Mouse (Mus musculus) small intestine, adult 2 months (tissue): ENCODE results near the gene Zfyve28. TPM values are rescaled to one million over a fixed set of nuclear protein-coding genes. Genes with fewer than 3 reads are reported as not detected.

Source experiments
- H3K27ac ChIP-seq: fragments of 200-500 bp; 2 replicates; pipeline ENCODE4 v1.5.1; 2012; ENCODE audit warnings: low read depth, low read length, control low read depth, inconsistent platforms; ENCODE audit not compliant: insufficient read depth
- H3K27me3 ChIP-seq: fragments of 200-500 bp; 2 replicates; pipeline ENCODE4 v1.6.1; 2012; ENCODE audit warnings: mild to moderate bottlenecking, moderate library complexity, low read length, inconsistent platforms; ENCODE audit not compliant: control insufficient read depth, insufficient read depth
- H3K36me3 ChIP-seq: fragments of 200-500 bp; 2 replicates; pipeline ENCODE4 v1.6.1; 2012; ENCODE audit warnings: mild to moderate bottlenecking, low read length, control low read depth, inconsistent platforms; ENCODE audit not compliant: control insufficient read depth, insufficient read depth
- H3K4me1 ChIP-seq: fragments of 200-500 bp; 2 replicates; pipeline ENCODE4 v1.6.1; 2012; ENCODE audit warnings: low read length, inconsistent platforms, mixed read lengths; ENCODE audit not compliant: control insufficient read depth, insufficient read depth, insufficient read length
- H3K4me3 ChIP-seq: fragments of 200-500 bp; 2 replicates; pipeline ENCODE4 v1.5.1; 2012; ENCODE audit warnings: low read depth, mild to moderate bottlenecking, control low read depth, inconsistent platforms, low read length, moderate library complexity
- CTCF ChIP-seq: fragments of 200-500 bp; IDR thresholded peaks from 2 replicates; pipeline ENCODE4 v1.5.1; 2012; ENCODE audit warnings: low read depth, mild to moderate bottlenecking, control low read depth, inconsistent platforms, low read length, moderate library complexity, mixed read lengths; ENCODE audit not compliant: insufficient replicate concordance, insufficient read length; ENCODE audit errors: extremely low read depth
- POLR2A ChIP-seq: fragments of 200-500 bp; IDR thresholded peaks from 2 replicates; pipeline ENCODE4 v1.6.1; 2012; ENCODE audit warnings: low read depth, mild to moderate bottlenecking, control low read depth, inconsistent platforms, low read length, moderate library complexity
- WGBS: fragments of 180-500 bp; shearing (Covaris S2); methylation state at CpG from one replicate; pipeline ENCODE4 v1.1.7; 2018; 5-methylcytosine and 5-hydroxymethylcytosine counted together
- polyA plus RNA-seq: library from polyadenylated mRNA; depleted of rRNA; stranded (reverse); fragments of >200 nt; gene quantifications from 2 replicates; pipeline ENCODE4 v1.2.3, GENCODE M21; 2012

The Zfyve28 gene
- polyA plus RNA-seq, 1 experiment: 1.7 TPM

GRCm38 (mm10) chr5:34266065-34266464 is 22.2 kb downstream of the Zfyve28 start:
- 65% methylated on average over 4 of the region's 4 CpGs for WGBS
- TF ChIP-seq POLR2A: no peak
- no peak for TF ChIP-seq CTCF
- Histone ChIP-seq H3K4me3 (no peak overlapping the region), H3K36me3 (no peaks in the 10 kb centered on the region), H3K4me1 (no peaks in the 10 kb centered on the region), H3K27ac (no peak overlapping the region), H3K27me3 (no peaks in the 10 kb centered on the region)

GRCm38 (mm10) chr5:34259172-34259816 is 29.0 kb downstream of the Zfyve28 start:
- Histone ChIP-seq H3K4me3 (no peak overlapping the region), H3K27ac (no peak overlapping the region), H3K36me3 (no peaks in the 10 kb centered on the region), H3K4me1 (no peaks in the 10 kb centered on the region), H3K27me3 (no peaks in the 10 kb centered on the region)
- TF ChIP-seq CTCF (no peak), POLR2A (no peak)
- 79% methylated on average over 3 of the region's 3 CpGs for WGBS

- no peaks in the 10 kb centered on the region for H3K27me3 ChIP-seq
- no peak overlapping the region for H3K27ac ChIP-seq
- no peaks in the 10 kb centered on the region for H3K36me3 ChIP-seq
- WGBS: 81% methylated on average over 3 of the region's 3 CpGs
- no peak for TF ChIP-seq POLR2A
- no peak for TF ChIP-seq CTCF
- H3K4me3 ChIP-seq: no peak overlapping the region
- no peaks in the 10 kb centered on the region; the same call in 1 of the 2 replicates for H3K4me1 ChIP-seq
These were observed 33.1 kb downstream of the Zfyve28 start for GRCm38 (mm10) chr5:34255189-34255588.

GRCm38 (mm10) chr5:34254309-34254708 is 33.9 kb downstream of the Zfyve28 start:
- no peak for TF ChIP-seq POLR2A
- no peak for TF ChIP-seq CTCF
- no peaks in the 10 kb centered on the region; the same call in none of the 2 replicates for H3K4me1 ChIP-seq
- 66% methylated on average over 8 of the region's 8 CpGs for WGBS
- no peak overlapping the region for H3K4me3 ChIP-seq
- no peaks in the 10 kb centered on the region for H3K36me3 ChIP-seq
- H3K27me3 ChIP-seq: no peaks in the 10 kb centered on the region
- H3K27ac ChIP-seq: no peak overlapping the region

- WGBS: 67% methylated on average over 4 of the region's 4 CpGs
- Histone ChIP-seq H3K4me3 (no peak overlapping the region), H3K27ac (no peak overlapping the region), H3K36me3 (no peaks in the 10 kb centered on the region), H3K27me3 (no peaks in the 10 kb centered on the region), H3K4me1 (peaks cover 2% of the 10 kb centered on the region)
- TF ChIP-seq POLR2A: no peak
- no peak for TF ChIP-seq CTCF
These were observed 35.2 kb downstream of the Zfyve28 start for GRCm38 (mm10) chr5:34252967-34253519.

- Histone ChIP-seq H3K4me3 (no peak overlapping the region), H3K36me3 (no peaks in the 10 kb centered on the region), H3K27ac (no peak overlapping the region), H3K27me3 (no peaks in the 10 kb centered on the region), H3K4me1 (peaks cover 2% of the 10 kb centered on the region)
- 27% methylated on average over 4 of the region's 4 CpGs for WGBS
- TF ChIP-seq POLR2A: no peak
- TF ChIP-seq CTCF: no peak
These were observed 35.8 kb downstream of the Zfyve28 start for GRCm38 (mm10) chr5:34252307-34252966.

- H3K4me1 ChIP-seq: peaks cover 2% of the 10 kb centered on the region
- TF ChIP-seq CTCF (no peak), POLR2A (no peak)
- H3K27ac ChIP-seq: no peak overlapping the region
- no peaks in the 10 kb centered on the region for H3K36me3 ChIP-seq
- WGBS: 47% methylated on average over 4 of the region's 4 CpGs
- no peak overlapping the region for H3K4me3 ChIP-seq
- H3K27me3 ChIP-seq: no peaks in the 10 kb centered on the region
These were observed 36.5 kb downstream of the Zfyve28 start for GRCm38 (mm10) chr5:34251794-34252193.

- WGBS: 70% methylated on average over 3 of the region's 3 CpGs
- Histone ChIP-seq H3K27me3 (no peaks in the 10 kb centered on the region), H3K36me3 (no peaks in the 10 kb centered on the region), H3K27ac (no peak overlapping the region), H3K4me3 (no peak overlapping the region), H3K4me1 (peaks cover 2% of the 10 kb centered on the region)
- TF ChIP-seq POLR2A (no peak), CTCF (no peak)
These were observed 38.2 kb downstream of the Zfyve28 start for GRCm38 (mm10) chr5:34250090-34250489.
